Mouse (Mus musculus) liver, embryonic 12.5 days (tissue): Measurements from ENCODE around the gene Tmem104. TPM values are rescaled to one million over a fixed set of nuclear protein-coding genes. Genes with fewer than 3 reads are reported as not detected.

Source experiments
- ATAC-seq: fragments of 200-750 bp; cut with Nextera tagmentation; 2 replicates; pipeline ENCODE4 v1.8.0; 2017; ENCODE audit warnings: moderate number of reproducible peaks, mild to moderate bottlenecking, moderate library complexity
- H3K27ac ChIP-seq: fragments of 300-500 bp; sonication (generic); 2 replicates; pipeline ENCODE4 v1.5.1; 2016; ENCODE audit warnings: mild to moderate bottlenecking
- H3K27me3 ChIP-seq: fragments of 300-500 bp; sonication (generic); replicated peaks from 2 replicates; pipeline ENCODE4 v1.6.1; 2016; ENCODE audit warnings: mild to moderate bottlenecking, moderate library complexity
- H3K36me3 ChIP-seq: fragments of 300-500 bp; sonication (generic); 2 replicates; pipeline ENCODE4 v1.6.1; 2016; ENCODE audit warnings: mild to moderate bottlenecking, moderate library complexity
- H3K4me1 ChIP-seq: fragments of 300-500 bp; sonication (generic); 2 replicates; pipeline ENCODE4 v1.6.1; 2016
- H3K4me2 ChIP-seq: fragments of 300-500 bp; sonication (generic); 2 replicates; pipeline ENCODE4 v1.6.1; 2016; ENCODE audit warnings: mild to moderate bottlenecking, moderate library complexity
- H3K4me3 ChIP-seq: fragments of 300-500 bp; sonication (generic); 2 replicates; pipeline ENCODE4 v1.5.1; 2016; ENCODE audit warnings: mild to moderate bottlenecking, moderate library complexity
- H3K9ac ChIP-seq: fragments of 300-500 bp; sonication (generic); 2 replicates; pipeline ENCODE4 v1.6.1; 2016; ENCODE audit warnings: mild to moderate bottlenecking, moderate library complexity
- H3K9me3 ChIP-seq: fragments of 300-500 bp; sonication (generic); replicated peaks from 2 replicates; pipeline ENCODE4 v1.6.1; 2016; ENCODE audit warnings: mild to moderate bottlenecking, moderate library complexity
- WGBS: fragments of 180-500 bp; shearing (Covaris S2); methylation state at CpG from one replicate; pipeline ENCODE4 v1.1.7; 2016; ENCODE audit not compliant: insufficient replicate concordance; 5-methylcytosine and 5-hydroxymethylcytosine counted together
- polyA plus RNA-seq: library from polyadenylated mRNA; unstranded; fragments of >200 nt; fragmentation: Nextera tagmentation; extraction: Ambion mirVana; gene quantifications from 2 replicates; pipeline ENCODE4 v1.2.1, GENCODE M21; 2016

Tmem104 gene
- polyA plus RNA-seq, 1 experiment from 2014 or later: 7.5 TPM

DNA sequence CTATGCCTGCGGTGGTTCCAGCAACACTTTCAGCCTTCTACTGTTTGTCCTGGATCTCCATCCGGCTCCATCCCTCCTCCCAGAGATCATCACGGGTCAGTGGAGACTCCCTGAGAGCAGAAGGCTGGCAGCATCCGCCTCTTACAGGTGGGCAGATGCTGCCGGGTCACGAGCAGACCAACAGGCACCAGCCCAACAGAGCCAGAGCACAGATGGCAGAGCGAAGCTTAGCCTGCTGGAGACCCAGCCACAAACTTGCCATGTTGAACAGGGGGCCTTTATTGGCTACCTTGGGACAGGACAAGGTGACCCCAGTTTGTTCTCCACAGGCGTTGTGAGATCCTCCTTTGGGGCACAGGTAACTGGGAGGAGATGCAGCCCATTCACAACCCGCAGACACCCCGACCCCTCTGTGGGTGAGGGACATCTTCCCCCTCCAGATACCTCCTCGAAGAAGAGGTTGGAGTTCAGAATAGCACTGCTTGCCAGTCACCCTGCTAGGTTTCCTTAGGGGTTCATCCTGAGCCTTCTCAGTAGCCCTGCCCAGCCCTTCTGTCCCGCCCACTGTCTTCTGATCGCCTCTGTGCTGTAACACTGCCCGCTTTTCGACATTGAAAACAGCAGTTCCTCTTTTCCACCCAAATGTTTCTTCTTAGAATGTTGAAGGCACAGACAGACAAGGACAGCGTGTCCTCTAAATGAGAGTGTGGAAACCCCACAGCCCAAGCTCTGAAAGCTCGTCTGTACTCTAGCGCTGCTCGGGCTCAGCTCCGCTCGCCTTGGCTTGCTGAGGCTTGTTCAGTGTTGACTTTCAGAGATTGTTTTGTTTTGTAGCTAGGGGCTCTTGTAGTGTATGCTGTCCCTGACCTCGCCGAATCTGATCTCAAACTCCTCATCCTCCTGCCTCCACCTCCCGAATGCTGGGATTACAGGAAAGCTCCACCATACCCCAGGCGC, 21.8 kb downstream of the Tmem104 start:
- H3K27ac ChIP-seq: no peak overlapping the region
- no peak overlapping the region for H3K4me2 ChIP-seq
- no peak overlapping the region for H3K9ac ChIP-seq
- peaks cover 16% of the 10 kb centered on the region for H3K4me1 ChIP-seq
- no peaks in the 10 kb centered on the region for H3K9me3 ChIP-seq
- no peaks in the 10 kb centered on the region for H3K27me3 ChIP-seq
- H3K4me3 ChIP-seq: no peak overlapping the region
- 76% methylated on average over 25 of the region's 25 CpGs for WGBS
- peaks cover 44% of the 10 kb centered on the region for H3K36me3 ChIP-seq
- ATAC-seq: no peak

DNA sequence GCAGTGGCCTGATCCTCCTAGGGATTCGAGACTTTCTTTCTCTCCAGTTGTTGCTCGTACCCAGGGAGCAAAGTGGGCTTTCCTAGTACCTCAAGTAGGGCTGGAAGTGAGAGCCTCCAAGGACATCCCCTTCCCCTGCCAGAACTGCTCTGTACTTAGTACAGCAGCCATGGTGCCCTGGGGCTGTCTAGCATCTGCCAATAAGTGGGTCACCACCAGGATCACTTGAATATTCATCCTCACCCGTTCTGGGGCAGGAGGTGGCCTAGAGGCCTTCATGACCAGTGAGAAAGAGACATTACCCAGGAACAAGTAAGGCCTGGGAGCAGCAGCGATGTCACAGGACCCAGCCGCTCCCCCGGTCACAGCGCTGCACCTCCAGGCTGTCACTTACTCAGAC, 22.7 kb downstream of the Tmem104 start:
- Histone ChIP-seq H3K9me3 (no peaks in the 10 kb centered on the region), H3K27me3 (no peaks in the 10 kb centered on the region), H3K27ac (no peak overlapping the region), H3K4me3 (no peak overlapping the region), H3K9ac (no peak overlapping the region), H3K36me3 (peaks cover 39% of the 10 kb centered on the region), H3K4me1 (peaks cover 16% of the 10 kb centered on the region), H3K4me2 (no peak overlapping the region)
- 78% methylated on average over 7 of the region's 7 CpGs for WGBS
- ATAC-seq: no peak

DNA sequence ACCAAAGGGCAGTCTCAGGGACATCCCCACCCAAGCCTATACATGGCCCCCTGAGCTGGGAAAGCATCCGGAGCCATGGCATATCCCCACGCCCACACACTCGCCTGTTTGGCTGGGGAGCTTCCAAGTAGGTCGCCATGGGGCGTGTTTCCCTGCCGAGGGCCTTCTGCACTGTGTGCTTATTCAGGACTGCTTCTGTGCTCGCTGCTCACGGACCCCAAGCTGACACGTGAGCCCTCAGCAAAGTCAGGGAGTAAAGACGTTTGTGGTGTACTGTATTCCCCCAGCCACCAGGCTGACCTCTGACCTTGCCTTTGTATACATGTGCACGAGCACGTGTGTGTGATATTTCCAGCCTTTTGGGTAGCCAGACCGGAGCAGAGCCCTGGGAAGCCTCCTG, 24.8 kb downstream of the Tmem104 start:
- Histone ChIP-seq H3K27ac (no peak overlapping the region), H3K9ac (no peak overlapping the region), H3K4me2 (no peak overlapping the region), H3K9me3 (no peaks in the 10 kb centered on the region), H3K4me1 (peaks cover 16% of the 10 kb centered on the region), H3K4me3 (no peak overlapping the region), H3K36me3 (peaks cover 18% of the 10 kb centered on the region), H3K27me3 (no peaks in the 10 kb centered on the region)
- no peak for ATAC-seq
- 68% methylated on average over 13 of the region's 13 CpGs for WGBS

DNA sequence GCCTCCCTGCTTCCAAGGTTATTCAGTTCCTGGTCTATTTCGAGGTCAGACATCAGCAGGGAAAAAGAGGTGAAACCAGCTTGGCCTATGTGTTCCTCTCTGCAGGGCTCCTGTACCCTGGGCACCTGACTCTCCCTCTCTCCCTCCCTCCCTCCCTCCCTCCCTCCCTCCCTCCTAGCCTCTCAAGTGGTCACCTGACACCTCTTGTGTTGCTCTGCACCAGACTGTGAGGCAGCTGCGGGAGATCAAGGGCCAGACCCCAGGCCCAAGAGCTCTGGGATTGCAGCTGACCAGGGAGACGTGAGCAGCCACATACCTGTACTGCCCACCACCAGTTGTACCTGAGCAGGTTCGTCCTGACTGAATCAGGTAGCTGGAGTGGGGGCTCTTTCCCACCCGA, 27.8 kb downstream of the Tmem104 start:
- Histone ChIP-seq H3K9me3 (no peaks in the 10 kb centered on the region), H3K9ac (no peak overlapping the region), H3K4me1 (peaks cover 35% of the 10 kb centered on the region), H3K4me2 (no peak overlapping the region), H3K4me3 (no peak overlapping the region), H3K27ac (no peak overlapping the region), H3K36me3 (no peaks in the 10 kb centered on the region; the same call in 1 of the 2 replicates), H3K27me3 (no peaks in the 10 kb centered on the region)
- WGBS: 49% methylated on average over 5 of the region's 5 CpGs
- ATAC-seq: no peak

- H3K27ac ChIP-seq: no peak overlapping the region
- H3K4me1 ChIP-seq: peaks cover 33% of the 10 kb centered on the region
- no peaks in the 10 kb centered on the region for H3K9me3 ChIP-seq
- 54% methylated on average over 18 of the region's 18 CpGs for WGBS
- no peak for ATAC-seq
- H3K9ac ChIP-seq: no peak overlapping the region
- H3K4me3 ChIP-seq: no peak overlapping the region
- no peaks in the 10 kb centered on the region for H3K27me3 ChIP-seq
- H3K4me2 ChIP-seq: no peak overlapping the region
- H3K36me3 ChIP-seq: no peaks in the 10 kb centered on the region
Observed at GRCm38 (mm10) chr11:115217439-115218410, 30.4 kb downstream of the Tmem104 start.

DNA sequence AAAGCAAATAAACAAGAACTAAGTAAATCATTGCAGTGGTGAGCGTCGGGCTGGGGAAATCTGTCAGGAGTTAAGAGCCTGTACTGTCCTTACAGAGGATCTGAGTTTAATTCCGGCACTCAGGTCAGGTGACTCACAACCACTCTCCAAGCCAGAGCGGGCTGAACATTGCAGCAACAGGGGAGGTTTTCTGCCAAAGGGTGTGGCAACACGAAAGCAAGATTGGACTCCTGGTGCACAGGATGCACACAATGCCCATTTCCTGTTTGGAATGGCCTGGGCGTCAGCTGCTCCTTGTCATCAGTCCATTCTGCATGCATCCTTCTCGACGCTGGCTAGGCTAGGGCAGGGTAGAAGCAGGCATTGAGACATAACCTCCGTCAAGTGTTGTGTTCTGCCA, 32.0 kb downstream of the Tmem104 start:
- Histone ChIP-seq H3K27ac (no peak overlapping the region), H3K4me3 (no peak overlapping the region), H3K9ac (no peak overlapping the region), H3K9me3 (no peaks in the 10 kb centered on the region), H3K4me2 (no peak overlapping the region), H3K36me3 (no peaks in the 10 kb centered on the region), H3K27me3 (no peaks in the 10 kb centered on the region), H3K4me1 (peaks cover 47% of the 10 kb centered on the region)
- WGBS: 59% methylated on average over 9 of the region's 9 CpGs
- ATAC-seq: no peak

GRCm38 (mm10) chr11:115219685-115220084, 32.4 kb downstream of the Tmem104 start:
- Histone ChIP-seq H3K27me3 (no peaks in the 10 kb centered on the region), H3K9ac (no peak overlapping the region), H3K4me2 (no peak overlapping the region), H3K27ac (no peak overlapping the region), H3K4me3 (no peak overlapping the region), H3K9me3 (no peaks in the 10 kb centered on the region), H3K4me1 (peaks cover 47% of the 10 kb centered on the region), H3K36me3 (no peaks in the 10 kb centered on the region)
- 62% methylated on average over 10 of the region's 10 CpGs for WGBS
- ATAC-seq: no peak

- Histone ChIP-seq H3K9ac (no peak overlapping the region), H3K36me3 (no peaks in the 10 kb centered on the region), H3K4me1 (peaks cover 71% of the 10 kb centered on the region), H3K27me3 (0 out of 2 replicates have a peak, but pooled peaks cover 5% of the 10 kb centered on the region), H3K4me3 (no peak overlapping the region), H3K27ac (no peak overlapping the region), H3K9me3 (no peaks in the 10 kb centered on the region), H3K4me2 (no peak overlapping the region)
- no peak for ATAC-seq
- 67% methylated on average over 12 of the region's 12 CpGs for WGBS
Observed at GRCm38 (mm10) chr11:115222077-115222476, 34.8 kb downstream of the Tmem104 start.

DNA sequence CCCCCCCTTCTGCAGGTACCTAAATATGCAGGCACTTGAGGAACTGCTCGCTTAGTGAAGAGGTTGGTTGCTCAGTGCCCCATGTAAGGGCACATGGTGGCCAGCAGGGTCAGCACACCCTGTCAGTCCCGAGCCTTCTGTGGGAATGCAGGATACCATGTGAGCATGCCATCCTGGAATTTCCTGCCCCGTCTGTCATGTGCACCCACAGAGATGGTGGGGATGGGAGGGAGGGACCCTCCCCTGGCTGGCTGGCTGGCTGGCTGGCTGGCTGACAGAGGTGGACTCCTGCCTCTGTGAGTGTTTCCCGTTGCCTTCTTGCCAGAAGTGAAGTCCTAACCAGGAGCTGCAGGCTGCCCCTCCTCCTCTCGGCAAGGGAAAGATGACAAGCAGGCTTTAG, 35.3 kb downstream of the Tmem104 start:
- 0 out of 2 replicates have a peak, but pooled peaks cover 5% of the 10 kb centered on the region for H3K27me3 ChIP-seq
- H3K9ac ChIP-seq: no peak overlapping the region
- no peak overlapping the region for H3K4me3 ChIP-seq
- H3K4me1 ChIP-seq: peaks cover 72% of the 10 kb centered on the region
- ATAC-seq: no peak
- no peaks in the 10 kb centered on the region for H3K36me3 ChIP-seq
- H3K9me3 ChIP-seq: no peaks in the 10 kb centered on the region
- H3K4me2 ChIP-seq: no peak overlapping the region
- WGBS: 47% methylated on average over 5 of the region's 5 CpGs
- H3K27ac ChIP-seq: no peak overlapping the region

- ATAC-seq: no peak
- H3K27ac ChIP-seq: no peak overlapping the region
- H3K9me3 ChIP-seq: no peaks in the 10 kb centered on the region
- peaks cover 72% of the 10 kb centered on the region for H3K4me1 ChIP-seq
- no peak overlapping the region for H3K4me3 ChIP-seq
- WGBS: 63% methylated on average over 11 of the region's 11 CpGs
- H3K9ac ChIP-seq: no peak overlapping the region
- H3K4me2 ChIP-seq: no peak overlapping the region
- H3K36me3 ChIP-seq: no peaks in the 10 kb centered on the region
- H3K27me3 ChIP-seq: 0 out of 2 replicates have a peak, but pooled peaks cover 5% of the 10 kb centered on the region
Observed at GRCm38 (mm10) chr11:115223451-115223850, 36.2 kb downstream of the Tmem104 start.

DNA sequence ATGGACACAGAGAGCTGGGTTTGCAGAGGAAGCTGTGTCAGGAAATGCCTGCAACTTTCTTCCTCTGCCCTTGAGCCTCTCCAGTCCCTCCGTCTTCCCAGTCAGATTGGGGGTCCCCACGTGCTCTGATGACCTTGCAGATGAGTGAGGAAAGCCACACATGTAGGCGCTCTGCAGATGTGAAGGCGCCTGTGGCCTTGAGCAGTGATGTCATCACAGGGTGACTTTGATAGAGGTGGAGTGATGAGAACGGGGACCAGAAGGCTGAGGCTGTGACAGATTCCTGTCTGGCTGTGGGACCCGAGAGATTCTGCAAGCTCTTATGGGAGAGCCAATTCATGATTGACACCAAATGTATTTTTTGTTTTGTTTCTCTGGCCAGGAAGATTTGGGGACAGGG, 36.6 kb downstream of the Tmem104 start:
- ATAC-seq: no peak
- Histone ChIP-seq H3K4me2 (no peak overlapping the region), H3K9me3 (no peaks in the 10 kb centered on the region), H3K27me3 (0 out of 2 replicates have a peak, but pooled peaks cover 5% of the 10 kb centered on the region), H3K4me3 (no peak overlapping the region), H3K9ac (no peak overlapping the region), H3K4me1 (peaks cover 72% of the 10 kb centered on the region), H3K27ac (no peak overlapping the region), H3K36me3 (no peaks in the 10 kb centered on the region)
- 44% methylated on average over 6 of the region's 6 CpGs for WGBS

GRCm38 (mm10) chr11:115224889-115225288, 37.6 kb downstream of the Tmem104 start:
- no peaks in the 10 kb centered on the region for H3K36me3 ChIP-seq
- H3K9me3 ChIP-seq: no peaks in the 10 kb centered on the region
- peaks cover 69% of the 10 kb centered on the region for H3K4me1 ChIP-seq
- H3K4me3 ChIP-seq: no peak overlapping the region
- 0 out of 2 replicates have a peak, but pooled peaks cover 5% of the 10 kb centered on the region for H3K27me3 ChIP-seq
- H3K27ac ChIP-seq: no peak overlapping the region
- H3K4me2 ChIP-seq: no peak overlapping the region
- 45% methylated on average over 8 of the region's 8 CpGs for WGBS
- no peak for ATAC-seq
- no peak overlapping the region for H3K9ac ChIP-seq
